Mouse (Mus musculus) ovary, postnatal 14 days (tissue): ENCODE results near the gene Gm9999.
"Not testable (repeated sequence)": the region's sequence is repeated elsewhere in the genome, so short reads cannot be mapped to it uniquely, and the experiment has no call there.

Experiments
- DNase-seq: peaks from one replicate; pipeline ENCODE4 v3.0.0; 2022; ENCODE audit warnings: low spot score

The Gm9999 gene

GRCm38 (mm10) chr7:46983280-46983679 lies at the start of gene Gm9999:
Gene Gm9999, plus strand, starts transcription at chr7:46983580.
- no peak for DNase-seq

DNA sequence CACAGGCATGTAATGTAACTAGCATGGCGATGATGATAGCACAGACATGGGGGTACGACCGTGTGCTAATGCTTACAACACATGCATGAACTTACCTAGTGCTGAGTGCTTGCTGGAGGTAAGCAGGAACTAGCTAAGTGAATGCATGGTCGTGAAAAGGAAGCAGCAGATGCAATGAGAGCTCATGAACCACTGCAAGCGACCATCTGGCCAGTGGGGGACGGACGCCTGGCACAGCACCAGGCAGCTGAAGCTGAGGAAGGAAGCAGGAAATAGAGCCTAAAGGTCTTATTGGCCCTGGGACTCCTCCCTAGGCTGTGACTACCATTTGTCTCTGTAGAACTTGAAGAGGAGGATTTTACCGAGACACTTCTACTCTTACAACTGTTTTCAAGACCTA lies 48.6 kb upstream of the Gm9999 start:
- no peak for DNase-seq

DNA sequence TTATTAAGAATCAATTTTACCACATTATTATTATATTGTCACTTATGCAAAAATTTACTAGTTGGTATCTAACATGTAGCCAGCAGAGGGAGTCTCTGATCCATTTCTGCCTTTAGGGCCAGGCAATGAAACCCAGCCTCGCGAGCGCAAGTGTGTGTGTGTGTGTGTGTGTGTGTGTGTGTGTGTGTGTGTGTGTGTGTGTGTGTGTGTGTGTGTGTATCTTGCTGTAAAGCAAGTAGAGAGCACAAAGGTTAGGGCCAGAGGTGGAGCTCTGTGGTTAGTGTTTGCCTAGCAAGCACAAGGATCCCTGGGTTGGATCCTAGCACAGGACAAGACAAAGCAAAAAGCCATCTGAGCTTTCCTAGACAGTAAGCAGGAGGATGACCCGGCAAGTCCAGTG lies 47.5 kb upstream of the Gm9999 start:
- DNase-seq: peak; percentile 15

GRCm38 (mm10) chr7:46957831-46958691 lies 25.3 kb upstream of the Gm9999 start, which contains the start of gene Uevld:
Gene Uevld, minus strand, starts transcription at chr7:46958527.
- DNase-seq: peak; percentile 91

GRCm38 (mm10) chr7:46958853-46959252 lies 24.5 kb upstream of the Gm9999 start:
- DNase-seq: no peak

GRCm38 (mm10) chr7:46960991-46961390 lies 22.4 kb upstream of the Gm9999 start:
- DNase-seq: no peak

DNA sequence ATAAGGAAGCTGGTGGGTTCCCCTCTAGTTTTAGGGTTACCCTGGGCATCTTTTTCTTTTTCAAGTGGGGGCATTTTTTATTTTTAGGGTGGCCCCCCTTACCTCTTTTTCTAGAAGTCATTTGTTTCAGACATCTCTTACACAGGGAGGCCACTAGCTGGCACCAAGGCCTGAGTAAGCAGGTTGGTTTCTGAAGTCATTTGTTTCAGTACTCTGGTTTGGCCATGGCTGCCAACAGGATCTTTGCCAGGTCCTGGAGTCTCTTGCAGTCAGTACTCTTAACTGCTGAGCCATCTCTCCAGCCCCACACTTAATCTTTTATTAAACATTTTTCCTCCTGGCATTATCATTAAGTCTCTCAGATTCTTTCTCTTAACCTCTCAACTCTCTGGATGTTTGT lies 21.2 kb upstream of the Gm9999 start:
- no peak for DNase-seq

- peak; percentile 64 for DNase-seq
Observed at GRCm38 (mm10) chr7:46962806-46963618, 20.4 kb upstream of the Gm9999 start.

DNA sequence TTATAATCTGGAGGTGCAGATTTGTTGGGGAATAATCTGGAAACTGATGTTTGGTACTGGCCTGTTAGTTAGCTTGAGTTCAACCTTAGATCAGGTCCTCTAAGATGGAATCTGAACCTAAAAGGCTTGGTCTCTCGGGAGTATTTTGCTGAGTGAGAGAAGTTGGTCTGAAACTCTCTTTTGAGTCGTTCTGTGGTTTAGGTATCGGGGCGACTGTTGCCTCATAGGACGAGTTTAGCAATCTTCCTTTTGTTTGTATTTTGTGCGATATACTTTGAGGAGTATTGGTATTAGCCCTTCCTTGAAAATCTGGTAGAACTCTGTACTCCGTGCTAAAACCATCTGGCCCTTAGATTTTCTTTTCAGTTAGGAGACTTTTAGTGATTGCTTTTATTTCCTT lies 19.3 kb upstream of the Gm9999 start:
- DNase-seq: no peak

- DNase-seq: no peak
Observed at GRCm38 (mm10) chr7:46969898-46970297, 13.5 kb upstream of the Gm9999 start.

- no peak for DNase-seq
Observed at GRCm38 (mm10) chr7:46974648-46975047, 8.7 kb upstream of the Gm9999 start.

- no peak for DNase-seq
Observed at GRCm38 (mm10) chr7:46975456-46975855, 7.9 kb upstream of the Gm9999 start.

DNA sequence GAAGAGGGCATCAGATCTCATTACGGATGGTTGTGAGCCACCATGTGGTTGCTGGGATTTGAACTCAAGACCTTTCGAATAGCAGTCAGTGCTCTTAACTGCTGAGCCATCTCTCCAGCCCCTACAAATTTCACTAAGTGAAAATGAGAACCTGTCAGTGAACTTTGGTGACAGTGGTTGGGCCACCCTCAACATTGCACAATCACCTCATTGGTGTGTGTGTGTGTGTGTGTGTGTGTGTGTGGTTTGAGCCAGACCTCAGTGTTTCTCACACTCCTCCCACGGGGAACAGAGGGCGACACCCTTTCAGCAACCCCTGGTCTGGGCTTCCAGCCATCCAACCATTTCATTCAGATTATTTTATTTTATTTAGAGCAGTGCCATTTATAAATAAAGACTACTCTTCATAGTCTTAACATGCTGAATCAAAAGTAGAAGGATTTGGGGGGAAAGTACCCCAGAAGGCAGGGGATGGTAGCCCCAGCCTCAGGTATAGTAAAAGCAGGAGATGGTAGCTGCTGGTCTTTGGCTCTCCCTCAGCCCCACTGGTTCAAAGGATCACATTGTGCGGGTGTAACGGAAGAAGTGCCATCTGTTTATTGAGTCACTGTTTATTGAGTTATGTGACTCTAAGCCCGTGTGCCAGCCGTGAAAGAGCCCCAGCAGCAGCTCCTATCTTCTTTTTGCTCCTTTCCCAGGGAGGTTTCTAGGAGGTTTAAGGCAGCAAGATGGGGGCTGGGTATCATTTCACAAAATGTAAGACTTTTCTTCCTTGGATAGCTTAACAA lies 2.5 kb downstream of the Gm9999 start:
- no peak for DNase-seq

DNA sequence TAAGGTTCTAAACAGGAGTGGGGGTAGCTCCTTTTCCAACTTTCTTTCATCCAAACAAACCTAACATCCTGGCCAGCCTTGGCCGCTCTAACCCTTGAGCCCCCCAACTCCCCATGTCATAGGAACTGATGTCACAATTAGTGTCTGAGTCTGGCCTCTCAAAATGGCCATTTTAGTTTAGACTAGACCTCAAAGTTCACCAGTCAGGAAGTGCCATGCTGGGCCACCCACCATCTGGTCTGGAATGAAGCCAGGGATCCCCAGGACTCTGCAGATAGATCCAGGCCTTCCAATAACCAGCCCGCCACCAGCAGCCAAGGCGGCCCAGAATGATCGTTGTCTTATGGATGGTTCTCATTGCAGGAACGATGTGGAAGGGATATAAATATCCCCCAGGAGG lies 3.3 kb downstream of the Gm9999 start:
- no peak for DNase-seq

DNA sequence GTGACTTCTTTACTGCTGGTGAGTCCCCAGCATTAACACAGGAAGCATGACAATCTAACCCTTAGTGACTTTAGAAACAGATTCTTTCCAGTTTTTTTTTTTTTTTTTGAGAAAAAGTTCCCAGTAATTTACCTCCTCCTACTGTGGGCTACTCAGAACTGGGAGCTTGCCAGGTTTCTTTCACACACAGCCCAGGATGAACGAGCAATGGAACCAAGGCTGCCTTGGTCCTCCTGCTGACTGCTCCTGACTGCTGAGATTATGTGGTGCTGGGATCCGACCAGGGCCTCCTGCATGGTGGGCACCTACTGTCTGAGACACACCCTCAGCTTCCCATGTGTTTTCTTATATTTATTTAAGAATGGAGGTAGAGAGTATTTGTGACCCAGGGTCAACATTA lies 3.7 kb downstream of the Gm9999 start:
- DNase-seq: no peak

GRCm38 (mm10) chr7:46989387-46989786 lies 6.0 kb downstream of the Gm9999 start:
- not testable (repeated sequence) for DNase-seq

DNA sequence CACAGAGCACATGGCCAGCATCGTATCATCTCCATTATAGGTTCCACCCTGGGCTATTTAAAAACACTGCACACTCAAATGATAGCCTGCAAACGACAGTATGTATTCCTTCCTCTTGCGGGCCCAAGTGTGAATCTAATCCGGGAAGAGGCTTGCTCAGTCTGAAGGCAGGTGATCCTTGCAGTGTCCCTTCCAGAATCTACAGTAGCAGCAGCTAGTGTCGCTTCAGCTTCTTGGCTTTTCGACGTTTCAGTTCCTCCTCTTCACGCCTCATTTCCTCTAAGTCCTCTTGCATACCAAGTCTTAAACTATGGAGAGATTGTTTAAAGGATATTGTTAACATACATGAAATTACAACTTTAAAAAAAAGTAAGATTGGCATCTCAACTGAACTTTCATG lies 9.7 kb downstream of the Gm9999 start:
- no peak for DNase-seq

DNA sequence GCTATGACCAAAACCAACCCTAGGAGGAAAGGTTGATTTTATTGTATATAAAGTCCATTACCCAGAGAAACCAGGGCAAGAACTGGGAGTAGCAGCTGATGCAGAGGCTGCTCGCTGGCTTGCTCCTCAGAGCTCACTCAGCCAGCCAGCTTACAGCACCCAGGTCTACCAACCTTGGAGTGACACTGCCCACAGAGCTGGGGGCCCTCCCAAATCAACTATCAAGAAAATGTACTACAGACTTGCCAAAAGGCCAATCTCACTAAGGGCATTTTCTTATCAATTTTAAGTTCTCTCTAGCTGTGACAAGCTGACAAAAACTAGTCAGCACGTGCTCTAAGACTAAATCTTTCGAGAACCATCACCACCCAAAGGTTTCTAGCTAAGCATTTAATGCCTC lies 12.2 kb downstream of the Gm9999 start:
- DNase-seq: no peak

DNA sequence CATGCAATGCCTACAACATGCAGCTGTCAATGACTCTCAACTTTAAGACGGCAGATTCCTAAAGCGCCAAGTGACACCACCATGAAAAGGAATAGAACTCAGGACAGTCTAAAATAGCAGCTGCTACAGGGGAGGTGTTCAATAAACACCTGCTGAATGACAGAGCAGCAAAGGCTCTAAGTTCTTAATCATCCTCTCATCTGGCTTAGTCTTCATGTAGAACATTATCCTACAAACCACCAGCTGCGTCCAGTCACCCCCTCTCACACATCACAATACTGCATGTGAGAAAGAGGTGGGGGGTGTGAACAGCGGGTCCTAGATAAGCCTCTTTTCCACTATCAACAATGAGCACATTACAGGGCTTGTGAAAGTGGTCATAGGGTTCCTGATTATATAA lies 13.6 kb downstream of the Gm9999 start:
- DNase-seq: no peak

DNA sequence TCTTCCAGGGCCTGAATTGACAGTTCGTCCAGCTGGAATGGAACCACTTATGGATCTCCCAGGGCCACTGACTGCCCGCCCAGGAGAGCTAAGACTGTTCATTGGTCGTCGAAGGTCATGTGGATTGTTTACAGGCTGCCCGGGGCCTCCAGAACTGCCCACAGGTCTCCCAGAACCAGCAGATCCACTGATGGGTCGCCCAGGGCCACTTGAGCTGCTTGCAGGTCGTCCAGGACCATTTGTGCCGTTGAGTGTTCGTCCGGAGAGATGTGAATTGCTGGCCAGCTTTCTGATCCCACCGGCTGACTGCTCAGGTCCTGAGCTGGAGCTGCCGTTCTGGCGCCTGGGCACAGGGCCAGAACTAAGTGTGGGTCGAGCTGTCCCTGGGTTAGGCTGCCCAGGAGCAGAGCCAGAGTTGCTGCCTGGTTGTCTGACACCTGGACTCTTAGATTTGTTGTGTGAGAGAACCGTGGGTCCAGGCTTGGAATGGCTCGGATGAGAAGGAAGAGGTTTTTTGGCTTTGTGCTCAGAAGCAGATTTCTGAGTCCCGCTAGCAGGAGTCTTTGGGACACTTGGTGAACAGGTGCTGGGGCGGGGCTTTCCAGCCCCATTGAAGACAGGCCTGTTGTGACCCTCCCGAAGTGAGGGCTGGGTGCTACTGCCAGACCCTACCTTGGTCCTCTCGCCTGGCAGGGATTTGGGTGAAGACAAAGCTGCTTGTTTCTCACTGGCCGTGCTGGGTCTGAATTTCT lies 14.4 kb downstream of the Gm9999 start:
- peak; percentile 27 for DNase-seq

DNA sequence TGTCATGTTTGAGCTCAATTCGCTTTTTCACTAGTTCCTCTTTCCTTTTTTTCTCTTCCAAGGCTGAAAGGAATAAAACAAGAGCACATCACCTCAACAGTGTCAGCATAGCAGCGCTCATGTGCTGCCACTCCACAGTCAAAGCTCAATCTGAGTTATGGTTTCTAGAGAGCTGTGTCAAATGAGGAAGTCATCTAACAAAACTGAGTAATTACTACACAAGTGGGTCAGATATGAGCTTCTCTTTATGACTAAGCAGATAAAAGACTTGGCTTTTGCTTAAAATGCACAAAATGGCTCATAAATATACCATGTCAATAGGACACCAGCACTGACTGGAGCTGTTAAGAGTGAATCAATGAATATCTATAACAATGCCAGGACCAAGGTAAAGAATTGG lies 15.6 kb downstream of the Gm9999 start:
- no peak for DNase-seq
